Mouse (Mus musculus): ENCODE measurements around the gene Tepsin.
A peak's percentile ranks its signal among the peaks of the same experiment; 100 is the strongest.

DNA sequence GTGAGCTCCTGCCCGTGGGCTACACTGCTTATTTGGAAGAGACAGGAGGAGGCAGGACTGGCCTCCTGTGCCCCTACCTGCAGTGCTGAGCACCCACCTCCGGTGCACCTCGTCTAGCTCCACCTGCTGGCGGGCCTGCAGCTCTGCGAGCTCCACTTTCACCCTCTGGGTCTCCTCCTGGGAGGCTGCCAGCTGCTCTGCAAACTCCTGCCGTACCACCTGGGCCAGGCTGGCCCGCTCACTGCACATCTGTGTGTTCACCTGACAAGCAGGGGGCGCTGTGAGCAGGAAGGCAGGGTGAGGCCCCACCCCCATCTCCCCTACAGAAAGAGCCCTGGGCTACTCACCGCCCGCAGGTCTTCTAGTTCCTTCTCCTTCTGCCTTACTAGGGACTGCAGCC is 33.2 kb downstream of the Tepsin start:
- TF ChIP-seq CTCF (IDR thresholded peaks at IDR 0.05; ENCODE audit: low read depth, low read length), result peak; percentile 91
- no peak for TF ChIP-seq POLR2A (IDR thresholded peaks at IDR 0.05; ENCODE audit: borderline replicate concordance, low read depth, low read length)

Measured in bone marrow macrophage, adult 2 months (primary cell).